Mouse (Mus musculus) mammary gland, adult 2 months (tissue): ENCODE measurements around the gene Ear2. TPM values are rescaled to one million over a fixed set of nuclear protein-coding genes. Genes with fewer than 3 reads are reported as not detected.

ENCODE experiments used
- polyA plus RNA-seq: library from polyadenylated mRNA; depleted of rRNA; stranded (reverse); fragments of >200 nt; gene quantifications from 2 replicates; pipeline ENCODE4 v1.2.3, GENCODE M21; 2012; ENCODE audit warnings: low replicate concordance; rRNA removed

Ear2 gene
- 35.1 and 105 TPM in 2 replicates for polyA plus RNA-seq

DNA sequence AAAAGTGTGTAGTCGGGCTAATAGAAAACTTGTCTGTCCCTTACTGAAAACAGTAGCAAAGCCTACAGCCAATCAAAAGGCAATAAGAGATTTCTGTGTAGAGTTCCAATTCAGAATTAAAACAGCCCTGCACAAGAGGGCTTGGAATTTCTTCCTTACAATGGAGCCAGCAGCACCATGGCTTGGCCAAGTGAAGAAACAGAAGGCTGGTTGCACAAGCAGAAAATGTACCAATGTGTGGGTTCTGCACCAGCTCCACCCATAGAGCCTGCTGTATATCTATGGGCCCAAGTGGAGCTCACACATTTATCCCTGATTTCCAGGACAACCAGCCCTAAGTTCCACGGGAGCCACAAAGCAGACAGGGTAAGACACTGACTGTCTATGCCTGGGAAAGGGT, at the start of gene Ear2:
Gene Ear2 (plus strand): TSS at position 301 of the 400 bp plus-strand sequence.

DNA sequence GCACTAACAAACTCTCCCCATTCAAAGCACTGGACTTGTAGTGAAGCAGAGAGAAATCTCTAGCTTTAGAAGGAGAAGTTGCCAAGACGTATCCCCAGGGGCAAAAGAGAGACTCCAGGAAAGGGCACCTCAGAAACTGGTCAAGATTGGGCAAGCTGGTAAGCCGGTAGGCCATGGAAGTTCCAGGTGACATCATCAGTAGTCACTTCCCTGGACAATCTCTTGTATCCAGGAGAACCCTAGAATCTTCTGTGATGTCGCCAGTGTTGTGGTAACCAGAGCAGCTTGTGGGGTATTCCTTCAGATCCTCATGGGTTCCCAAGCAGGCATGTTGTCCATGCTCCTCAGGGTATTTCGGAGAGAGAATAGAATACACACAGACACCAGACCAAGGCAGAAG, 21.1 kb downstream of the Ear2 start, which contains the start of gene Gm3327:
Gene Gm3327 (plus strand): TSS at position 301 of the 400 bp plus-strand sequence.

Other genes with a start within 250 kb of the Ear2 start
- 0.20 and 0.29 TPM in 2 replicates for gene Ear1, start 227.1 kb upstream of the Ear2 start, polyA plus RNA-seq
- not detected in 2 replicates for gene Ear10, start 179.1 kb upstream of the Ear2 start, polyA plus RNA-seq
- gene Gm8113, start 177.3 kb upstream of the Ear2 start, polyA plus RNA-seq, result 1.3 and 4.1 TPM in 2 replicates
- not detected in 2 replicates for gene Ang5, start 145.6 kb upstream of the Ear2 start, polyA plus RNA-seq
- not detected in 2 replicates for gene Ang6, start 100.4 kb upstream of the Ear2 start, polyA plus RNA-seq
- gene Gm3327, start 21.2 kb downstream of the Ear2 start, polyA plus RNA-seq, result not detected in 2 replicates
- gene Gm8212, start 95.0 kb downstream of the Ear2 start, polyA plus RNA-seq, result not detected in 2 replicates
- gene 4930503E14Rik, start 110.6 kb downstream of the Ear2 start, polyA plus RNA-seq, result not detected in 2 replicates
- not detected in 2 replicates for gene Gm8220, start 182.9 kb downstream of the Ear2 start, polyA plus RNA-seq
- gene Gm5930, start 235.9 kb downstream of the Ear2 start, polyA plus RNA-seq, result not detected in 2 replicates